Mouse (Mus musculus) G1E-ER4 (cell line): ENCODE results near the gene Tor2a. TPM values are rescaled to one million over a fixed set of nuclear protein-coding genes. Genes with fewer than 3 reads are reported as not detected.

ENCODE experiments used
- GATA1 ChIP-seq: IDR thresholded peaks from one replicate; pipeline ENCODE4 v1.8.0; 2012; ENCODE audit warnings: low read length, inconsistent platforms
- polyA plus RNA-seq: library from polyadenylated mRNA; stranded (reverse); fragments of >175 nt; gene quantifications from 2 replicates; pipeline ENCODE4 v1.2.3, GENCODE M21; 2012

The Tor2a gene
- polyA plus RNA-seq, 1 experiment = 37.0 TPM

DNA sequence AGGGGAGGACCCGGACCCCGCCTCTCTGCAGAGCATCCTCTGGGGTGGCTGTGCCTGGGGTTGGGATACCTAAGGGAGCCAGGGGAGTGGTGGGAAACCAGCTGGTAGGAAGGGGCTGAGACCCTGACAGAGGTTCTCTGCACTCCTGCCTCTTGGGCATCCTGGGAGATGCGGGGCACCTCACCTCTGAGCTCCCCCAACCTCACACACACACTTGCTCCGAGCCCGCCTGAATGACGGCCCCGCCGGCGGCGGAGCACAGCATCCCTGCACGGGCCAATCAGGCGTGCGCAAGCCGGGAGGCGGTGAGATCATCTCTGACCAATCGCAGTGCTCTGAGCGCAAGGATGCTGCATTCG, 14.9 kb upstream of the Tor2a start:
- TF ChIP-seq GATA1 = no peak

DNA sequence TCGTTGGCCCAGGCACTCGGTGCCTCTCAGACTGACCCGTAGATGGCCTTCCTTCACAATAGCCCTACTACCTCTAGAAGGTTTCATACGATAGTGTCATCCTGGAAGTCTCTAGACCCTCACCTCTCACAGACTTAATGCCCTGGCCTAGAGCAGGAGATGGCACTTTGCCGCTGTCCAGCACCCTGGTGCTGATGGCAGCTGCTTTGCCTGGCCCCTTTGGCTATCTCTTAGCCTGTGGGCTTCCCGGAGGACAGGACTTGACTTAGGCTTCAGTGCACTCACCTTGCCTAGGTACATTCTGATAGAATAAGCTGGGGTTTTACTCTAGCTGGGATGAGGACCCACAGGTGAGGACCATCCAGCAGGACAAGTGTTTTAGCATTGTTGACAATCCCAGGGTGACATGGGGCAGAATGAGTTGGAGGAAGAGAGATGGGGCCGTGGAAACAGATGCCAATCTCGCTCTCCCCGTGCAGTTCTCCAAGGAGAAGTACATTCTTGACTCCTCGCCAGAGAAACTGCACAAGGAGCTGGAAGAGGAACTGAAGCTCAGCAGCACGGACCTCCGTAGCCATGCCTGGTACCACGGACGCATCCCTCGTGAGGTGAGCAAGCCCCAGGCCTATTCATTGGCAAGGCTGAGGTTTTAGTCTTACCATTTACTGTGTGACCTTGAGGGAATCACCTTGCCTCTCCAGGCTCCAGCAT, 12.6 kb upstream of the Tor2a start:
- TF ChIP-seq GATA1 = no peak

GRCm38 (mm10) chr2:32749082-32749481, 8.0 kb upstream of the Tor2a start:
- no peak for TF ChIP-seq GATA1

DNA sequence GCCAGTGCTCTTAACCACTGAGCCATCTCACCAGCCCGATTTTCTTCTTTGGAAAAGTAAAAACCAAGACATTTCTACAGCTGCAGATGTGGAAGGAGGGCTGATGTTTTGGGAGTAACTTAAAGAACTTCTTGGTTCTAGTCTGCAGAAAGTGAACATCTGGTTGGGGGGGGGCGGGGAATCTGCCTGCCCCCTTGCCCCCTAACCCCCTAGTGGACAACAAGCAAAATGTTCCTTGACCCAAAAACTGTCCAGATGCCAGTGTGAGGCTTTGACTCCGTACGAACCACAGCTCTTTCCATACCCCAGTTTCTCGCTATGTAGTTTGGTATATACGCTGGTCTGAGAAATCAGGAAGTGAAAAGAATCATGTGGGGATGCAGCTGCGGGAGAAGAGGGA, 6.8 kb upstream of the Tor2a start:
- no peak for TF ChIP-seq GATA1

DNA sequence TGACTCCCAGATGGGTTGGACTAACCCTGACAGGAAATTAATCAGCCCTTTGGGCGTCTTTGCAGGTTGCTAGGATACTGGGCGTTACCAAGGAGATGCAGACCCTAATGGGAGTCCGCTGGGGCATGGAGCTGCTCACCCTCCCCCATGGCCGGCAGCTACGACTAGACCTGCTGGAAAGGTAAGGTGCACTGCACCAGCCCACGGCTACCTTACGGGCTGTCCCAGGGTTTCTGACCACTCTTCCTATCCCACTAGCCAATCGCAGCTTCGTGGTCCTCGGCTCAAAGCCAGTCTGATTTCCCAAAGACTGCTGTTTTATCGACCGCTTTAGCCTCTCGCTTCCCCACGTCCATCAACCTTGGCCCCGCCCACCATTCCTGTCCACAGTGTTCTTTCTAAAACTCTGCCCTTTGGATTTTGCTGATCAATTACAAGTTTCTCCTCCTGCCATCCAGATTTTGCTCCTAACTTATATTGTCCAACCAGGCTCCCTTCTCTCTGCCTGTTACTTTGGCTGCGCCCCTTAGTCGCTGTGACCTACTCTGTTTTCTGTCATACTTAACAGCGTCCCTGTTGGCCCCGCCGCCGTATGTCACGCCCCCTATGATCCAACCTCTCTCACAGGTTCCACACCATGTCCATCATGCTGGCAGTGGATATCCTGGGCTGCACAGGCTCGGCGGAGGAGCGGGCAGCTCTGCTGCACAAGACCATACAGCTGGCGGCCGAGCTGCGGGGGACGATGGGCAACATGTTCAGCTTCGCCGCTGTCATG, 6.0 kb upstream of the Tor2a start:
- TF ChIP-seq GATA1 = no peak

GRCm38 (mm10) chr2:32751665-32752033, 5.4 kb upstream of the Tor2a start:
- no peak for TF ChIP-seq GATA1

DNA sequence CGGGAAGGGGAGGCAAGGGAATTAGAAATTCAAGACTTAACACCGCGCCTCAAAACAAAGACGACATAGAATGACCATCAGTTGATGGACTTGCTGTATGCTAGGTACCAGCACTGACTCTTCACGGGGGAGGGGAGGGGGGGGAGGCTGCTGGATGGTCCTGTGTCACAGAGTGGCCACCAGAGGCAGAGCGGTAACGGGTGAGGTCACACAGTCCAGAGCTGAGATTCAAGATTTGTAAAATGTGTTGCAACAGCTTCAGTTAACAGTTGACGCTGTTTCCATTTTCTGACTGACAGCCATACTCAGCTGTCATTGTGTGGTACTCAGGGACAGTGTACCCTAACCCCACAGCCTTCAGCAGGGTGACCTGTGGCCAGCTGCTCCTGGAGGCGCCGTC, 4.9 kb upstream of the Tor2a start:
- TF ChIP-seq GATA1 = no peak

DNA sequence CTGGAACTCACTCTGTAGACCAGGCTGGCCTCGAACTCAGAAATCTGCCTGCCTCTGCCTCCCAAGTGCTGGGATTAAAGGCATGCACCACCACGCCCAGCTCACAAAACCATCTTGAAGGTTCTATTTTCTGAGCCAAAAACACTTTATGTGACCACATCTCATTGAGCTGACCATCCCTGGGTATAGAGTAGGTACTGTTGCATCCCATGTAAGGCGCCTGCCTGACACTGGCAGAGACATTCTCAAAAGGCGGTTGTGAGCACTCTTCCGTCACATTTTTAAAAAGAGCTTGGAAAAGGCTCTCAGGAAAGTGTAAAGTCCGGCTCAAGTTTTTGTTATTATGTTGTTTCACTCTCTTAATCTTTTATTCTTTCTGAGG, 369 bp upstream of the Tor2a start:
- no peak for TF ChIP-seq GATA1

- TF ChIP-seq GATA1 = no peak
These were observed 1.5 kb downstream of the Tor2a start for GRCm38 (mm10) chr2:32758503-32758902.

- no peak for TF ChIP-seq GATA1
These were observed 2.0 kb downstream of the Tor2a start for GRCm38 (mm10) chr2:32759001-32759400.

DNA sequence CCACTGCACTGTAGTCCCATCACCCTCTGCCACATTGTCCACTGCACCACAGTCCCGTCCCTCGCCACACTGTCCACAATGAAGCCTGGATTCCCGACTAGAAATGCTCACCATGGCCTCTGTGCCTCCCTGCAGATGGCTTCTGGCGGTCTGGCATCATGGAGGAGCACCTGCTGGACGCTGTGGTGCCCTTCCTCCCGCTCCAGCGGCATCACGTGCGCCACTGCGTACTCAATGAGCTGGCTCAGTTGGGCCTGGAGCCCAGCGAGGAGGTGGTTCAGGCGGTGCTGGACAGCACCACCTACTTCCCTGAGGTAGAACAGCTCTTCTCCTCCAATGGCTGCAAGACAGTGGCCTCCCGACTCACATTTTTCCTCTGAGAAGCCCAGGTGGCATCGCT, 4.3 kb downstream of the Tor2a start:
- TF ChIP-seq GATA1 = no peak

DNA sequence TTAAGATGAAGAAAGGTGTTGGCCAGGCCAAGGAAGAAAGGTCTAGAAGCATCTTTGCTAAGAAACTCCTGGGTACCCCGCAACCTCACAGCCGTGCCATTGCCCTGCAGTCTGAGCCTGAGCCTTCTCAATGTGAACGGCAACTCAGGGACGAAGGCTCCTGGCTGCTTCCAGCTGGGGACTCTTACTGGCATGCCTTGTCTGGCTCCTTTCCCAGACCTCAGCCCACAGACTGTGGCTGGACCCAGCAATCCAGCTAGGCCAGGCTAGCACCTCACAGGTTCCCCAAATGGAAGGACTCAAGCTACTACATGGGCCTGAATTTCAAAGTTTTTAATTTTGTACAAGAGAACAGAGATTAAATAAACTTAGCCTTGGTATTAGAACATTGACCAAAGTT, 4.8 kb downstream of the Tor2a start:
- no peak for TF ChIP-seq GATA1

DNA sequence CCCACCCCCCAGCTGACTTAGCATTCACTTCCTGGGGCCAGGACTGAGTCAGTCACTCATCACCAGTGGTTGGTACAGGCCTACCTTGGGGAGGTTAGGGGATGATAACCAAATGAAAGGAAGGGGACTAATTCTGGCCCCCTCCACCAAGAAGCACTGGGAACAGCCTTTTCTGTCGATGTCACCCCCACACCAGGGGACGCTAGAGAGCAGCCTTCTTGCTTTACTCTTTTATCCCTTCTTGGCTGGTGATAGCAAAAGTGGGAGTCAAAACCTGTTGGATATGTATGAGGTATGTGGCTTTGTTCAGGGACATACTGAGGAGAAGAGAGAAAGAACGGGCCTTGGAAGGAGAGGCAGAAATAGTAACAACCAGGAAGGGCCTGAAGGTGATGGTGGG, 6.3 kb downstream of the Tor2a start:
- no peak for TF ChIP-seq GATA1

GRCm38 (mm10) chr2:32767241-32767640, 10.2 kb downstream of the Tor2a start:
- TF ChIP-seq GATA1 = no peak

- TF ChIP-seq GATA1 = no peak
These were observed 11.7 kb downstream of the Tor2a start for GRCm38 (mm10) chr2:32768661-32769285.

GRCm38 (mm10) chr2:32769327-32770085, 12.5 kb downstream of the Tor2a start:
- TF ChIP-seq GATA1 = no peak

DNA sequence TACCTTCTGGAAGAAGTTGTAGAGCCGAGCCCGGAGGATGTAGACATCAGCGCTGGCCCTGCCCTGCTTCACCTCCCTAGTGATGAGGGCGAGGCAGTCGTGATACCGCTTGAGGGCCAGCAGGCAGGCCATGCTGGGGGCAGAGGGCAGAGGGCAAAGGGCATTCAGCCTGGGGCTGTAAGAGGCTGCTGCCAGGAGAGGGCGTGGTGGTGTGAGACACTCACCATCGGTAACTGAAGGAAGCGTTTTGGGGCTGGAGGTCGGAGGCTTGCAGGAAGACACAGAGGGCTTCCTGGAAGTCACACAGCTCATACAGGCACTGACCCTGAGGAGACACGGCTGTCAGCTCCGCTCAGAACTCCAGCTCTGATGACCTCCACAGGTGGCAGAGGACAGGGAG, 14.9 kb downstream of the Tor2a start:
- TF ChIP-seq GATA1 = no peak
